Mouse (Mus musculus) bone marrow macrophage, adult 2 months (primary cell): ENCODE results near the gene Slc22a4.

ENCODE experiments used
- CTCF ChIP-seq: IDR thresholded peaks from 2 replicates; pipeline ENCODE4 v1.5.1; 2012; ENCODE audit warnings: low read depth, mild to moderate bottlenecking, low read length, moderate library complexity
- POLR2A ChIP-seq: IDR thresholded peaks from 2 replicates; pipeline ENCODE4 v1.6.1; 2012; ENCODE audit warnings: mild to moderate bottlenecking, low read depth, low read length, borderline replicate concordance

- TF ChIP-seq CTCF (no peak), POLR2A (no peak)
Measured at GRCm38 (mm10) chr11:53979788-53980621, 47.9 kb downstream of the Slc22a4 start, which contains the start of gene Slc22a21.
